Mouse (Mus musculus): ENCODE results near the gene Sirt1.

DNA sequence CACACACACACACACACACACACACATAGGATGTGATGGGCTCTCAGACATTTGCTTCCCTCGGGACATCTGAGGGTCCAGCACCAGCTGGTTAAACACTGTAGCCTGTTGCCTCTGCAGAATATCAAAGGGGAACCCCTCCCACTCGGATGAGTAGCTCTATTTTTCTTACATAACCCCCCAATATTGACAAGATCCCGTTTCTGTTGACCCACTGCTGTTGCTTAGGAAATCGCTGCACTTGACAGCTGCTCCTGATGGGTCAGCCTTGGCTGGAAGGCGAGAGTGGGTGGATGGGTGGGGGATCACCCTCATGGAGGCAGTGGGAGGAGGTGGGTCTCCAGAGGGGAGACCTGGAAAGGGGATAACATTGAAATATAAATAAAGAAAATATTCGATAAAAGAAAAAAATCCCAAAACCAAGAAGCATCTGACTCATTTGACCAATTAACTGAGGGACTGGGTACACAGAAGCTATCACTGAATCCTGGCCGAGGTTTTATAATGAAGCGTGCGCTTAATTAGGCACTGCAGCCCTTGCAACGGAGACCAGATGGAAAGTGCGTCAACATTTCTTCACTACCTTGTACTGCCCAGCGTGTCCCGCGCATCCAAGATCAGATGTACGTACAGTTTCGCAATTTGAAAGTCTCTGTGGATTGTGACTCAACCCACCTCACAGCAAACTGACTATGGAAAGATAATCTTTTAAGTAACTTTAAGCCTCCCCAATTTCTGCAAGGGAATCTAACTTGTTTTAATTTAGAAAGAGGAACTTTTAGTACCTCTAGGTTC, 28.9 kb upstream of the Sirt1 start:
- TF ChIP-seq GATA1 (IDR thresholded peaks at IDR 0.05; ENCODE audit: borderline replicate concordance, low read length) (no peak), FLI1 (IDR thresholded peaks at IDR 0.05; ENCODE audit: low read length) (no peak)
